Mouse (Mus musculus) liver, adult 2 months (tissue): Measurements from ENCODE around the gene Gm20388.

Experiments
- CTCF ChIP-seq: fragments of 200-500 bp; IDR thresholded peaks from 2 replicates; pipeline ENCODE4 v1.5.1; 2011; ENCODE audit warnings: low read depth, low read length, control low read depth
- POLR2A ChIP-seq: fragments of 200-500 bp; IDR thresholded peaks from 2 replicates; pipeline ENCODE4 v1.6.1; 2011; ENCODE audit warnings: low read length, control low read depth; ENCODE audit not compliant: insufficient read depth; ENCODE audit errors: extremely low read depth

DNA sequence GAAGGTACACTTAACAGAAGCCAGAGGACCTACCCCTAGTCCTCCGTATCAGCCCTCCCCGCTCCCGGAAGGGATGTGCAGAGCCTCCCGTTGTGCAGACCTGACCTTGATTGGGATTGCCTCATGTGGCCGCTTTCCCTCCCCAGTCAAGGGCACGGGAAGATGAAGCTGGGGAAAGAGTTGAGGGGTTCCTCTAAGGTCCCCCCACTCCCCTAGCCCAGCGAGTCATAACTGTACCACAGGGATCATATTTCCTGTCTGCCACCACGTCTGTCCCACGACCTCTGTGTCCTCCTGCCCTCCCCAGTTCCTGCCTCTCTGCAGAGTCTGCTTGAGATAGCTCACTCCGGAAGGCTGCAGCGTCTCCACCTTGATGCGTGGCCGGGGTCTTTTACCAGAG lies 12.7 kb upstream of the Gm20388 start:
- TF ChIP-seq POLR2A (no peak), CTCF (no peak)
